Mouse (Mus musculus): ENCODE measurements at regions not wholly inside any gene's neighbourhood (a gene's known extent, or its start where the extent isn't known, plus 50 kb on each side); places are given as distances from the start of the nearest gene placed in this dataset.

DNA sequence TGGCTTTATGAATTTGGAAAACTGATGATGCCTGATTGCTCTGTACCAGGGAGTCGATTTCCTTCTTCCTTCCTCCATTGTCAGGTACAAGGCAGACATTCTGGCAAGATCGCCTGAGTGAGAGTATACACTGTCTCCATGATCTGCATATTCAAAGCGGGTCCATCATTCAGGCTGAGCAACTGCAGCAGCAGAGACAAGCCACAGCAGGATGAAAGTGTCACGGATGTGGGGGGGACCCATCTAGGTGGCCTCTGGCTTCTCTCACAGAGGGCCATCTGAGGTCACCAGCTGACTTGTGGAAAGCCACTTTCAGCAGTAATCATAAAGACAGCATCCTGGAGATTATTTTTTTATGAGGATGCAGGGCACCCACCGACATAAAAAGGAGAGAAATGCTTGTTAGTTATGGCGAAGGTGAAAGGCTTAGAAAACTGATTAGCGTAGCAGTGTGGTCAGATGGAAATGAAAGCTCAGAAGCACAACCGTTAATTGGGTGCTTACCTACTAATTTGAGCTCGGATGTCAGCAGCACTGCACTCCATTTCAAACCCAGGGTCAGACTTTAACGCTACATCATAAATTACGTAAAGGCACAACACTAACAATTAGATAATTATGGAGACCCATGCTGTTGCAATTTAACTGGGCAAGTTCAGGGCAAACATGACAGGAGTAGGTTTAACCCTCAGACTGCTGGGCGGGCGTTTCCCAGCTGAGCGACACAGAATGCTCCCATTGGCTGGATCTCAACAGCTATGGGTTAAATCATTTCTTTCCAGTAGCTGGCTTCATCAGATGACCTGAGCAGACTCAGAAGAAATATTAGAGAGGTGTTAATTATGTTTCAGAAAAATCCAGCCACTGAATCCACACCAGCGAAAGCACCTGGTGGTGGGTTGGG is 189.3 kb downstream of the Arrdc4 start:
- H3K27me3 ChIP-seq (ENCODE audit: control insufficient read depth, insufficient read depth, low read length): no peaks in the 10 kb centered on the region
- WGBS: 36% methylated on average over 15 of the region's 15 CpGs
- 0 out of 2 replicates have a peak, but pooled peaks cover 4% of the 10 kb centered on the region for H3K4me1 ChIP-seq (ENCODE audit: control insufficient read depth, insufficient read depth, low read length)
- H3K9me3 ChIP-seq (ENCODE audit: control insufficient read depth, low read length): no peaks in the 10 kb centered on the region
- no peak overlapping the region; the same call in 1 of the 2 replicates for H3K4me2 ChIP-seq (replicated peaks; ENCODE audit: low read depth, low read length)
- no peak overlapping the region for H3K4me3 ChIP-seq (ENCODE audit: low read length)
- no peak overlapping the region for H3K9ac ChIP-seq (ENCODE audit: low read depth, low read length)
- ATAC-seq (ENCODE audit: low FRiP score, low TSS enrichment): no peak
- H3K27ac ChIP-seq (ENCODE audit: low read depth, low read length): no peak overlapping the region
- no peaks in the 10 kb centered on the region for H3K36me3 ChIP-seq (ENCODE audit: control insufficient read depth, insufficient read depth, low read length)

DNA sequence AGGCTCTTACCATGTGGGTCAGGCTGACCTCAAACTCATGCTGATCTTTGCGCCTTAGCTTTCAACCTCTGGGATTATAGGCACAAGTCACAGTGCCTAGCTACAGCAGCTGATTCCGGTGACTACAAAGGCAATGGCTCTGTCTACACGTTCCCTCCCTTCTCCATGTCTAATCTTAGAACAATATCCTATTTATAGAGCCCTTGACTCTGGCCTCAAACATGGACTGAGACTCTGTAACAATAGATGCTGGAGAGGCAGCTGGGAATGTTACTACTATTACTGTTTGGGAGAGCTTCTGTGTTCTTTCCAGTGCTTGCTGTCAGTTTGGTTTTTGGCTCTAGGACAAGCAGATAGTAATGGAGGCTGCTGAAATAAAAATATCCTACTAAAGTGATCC is 198.7 kb downstream of the Arrdc4 start:
- Histone ChIP-seq H3K27ac (ENCODE audit: low read depth, low read length) (no peak overlapping the region), H3K9me3 (ENCODE audit: control insufficient read depth, low read length) (no peaks in the 10 kb centered on the region), H3K4me3 (ENCODE audit: low read length) (no peak overlapping the region), H3K9ac (ENCODE audit: low read depth, low read length) (no peak overlapping the region), H3K36me3 (ENCODE audit: control insufficient read depth, insufficient read depth, low read length) (no peaks in the 10 kb centered on the region), H3K27me3 (ENCODE audit: control insufficient read depth, insufficient read depth, low read length) (no peaks in the 10 kb centered on the region), H3K4me2 (replicated peaks; ENCODE audit: low read depth, low read length) (no peak overlapping the region), H3K4me1 (ENCODE audit: control insufficient read depth, insufficient read depth, low read length) (no peaks in the 10 kb centered on the region)
- 74% methylated on average over 3 of the region's 3 CpGs for WGBS
- no peak for ATAC-seq (ENCODE audit: low FRiP score, low TSS enrichment)

DNA sequence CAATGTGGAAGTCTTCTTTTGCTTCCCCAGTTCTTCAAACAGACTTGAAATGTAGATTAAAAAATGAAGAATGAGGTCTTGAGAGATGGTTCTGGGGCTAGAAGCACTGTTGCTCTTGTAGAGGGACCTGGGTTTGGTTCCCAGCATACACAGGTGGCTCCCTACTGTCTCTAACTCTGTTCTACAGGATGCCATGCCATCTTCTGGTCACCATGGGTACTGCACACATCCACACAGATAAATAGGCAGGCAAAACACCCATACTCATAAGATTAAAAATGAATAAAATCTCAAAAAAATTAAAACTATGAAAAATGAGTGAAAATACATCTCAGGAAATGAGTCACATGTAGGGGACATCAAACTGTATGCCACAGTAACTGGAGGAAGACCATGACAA is 200.9 kb downstream of the Arrdc4 start:
- H3K4me2 ChIP-seq (replicated peaks; ENCODE audit: low read depth, low read length): no peak overlapping the region
- no peak overlapping the region for H3K27ac ChIP-seq (ENCODE audit: low read depth, low read length)
- H3K9ac ChIP-seq (ENCODE audit: low read depth, low read length): no peak overlapping the region
- ATAC-seq (ENCODE audit: low FRiP score, low TSS enrichment): no peak
- no peak overlapping the region for H3K4me3 ChIP-seq (ENCODE audit: low read length)
- no peaks in the 10 kb centered on the region for H3K4me1 ChIP-seq (ENCODE audit: control insufficient read depth, insufficient read depth, low read length)
- H3K36me3 ChIP-seq (ENCODE audit: control insufficient read depth, insufficient read depth, low read length): no peaks in the 10 kb centered on the region
- no peaks in the 10 kb centered on the region for H3K9me3 ChIP-seq (ENCODE audit: control insufficient read depth, low read length)
- no peaks in the 10 kb centered on the region for H3K27me3 ChIP-seq (ENCODE audit: control insufficient read depth, insufficient read depth, low read length)

DNA sequence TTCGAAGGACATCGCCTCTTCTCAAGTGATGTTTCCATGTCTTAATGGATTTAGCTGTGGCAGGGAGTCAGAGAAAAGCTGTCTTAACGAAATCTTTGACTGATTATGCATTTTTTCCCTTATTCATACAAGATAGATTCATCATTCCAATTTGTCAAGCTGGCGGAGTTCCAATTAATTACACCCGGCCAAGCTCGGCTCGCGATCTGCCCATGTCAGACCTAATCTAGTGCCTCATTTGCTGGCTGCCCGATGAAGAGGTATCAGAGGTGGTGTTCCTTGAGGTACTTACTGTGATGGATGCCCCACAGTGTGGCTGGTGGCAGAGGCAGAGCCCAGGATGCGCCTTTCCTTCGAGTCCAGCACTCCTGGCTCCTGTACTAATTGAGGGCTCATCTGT is 204.9 kb downstream of the Arrdc4 start:
- no peak for ATAC-seq (ENCODE audit: low FRiP score, low TSS enrichment)
- Histone ChIP-seq H3K27ac (ENCODE audit: low read depth, low read length) (no peak overlapping the region), H3K4me2 (replicated peaks; ENCODE audit: low read depth, low read length) (no peak overlapping the region), H3K4me1 (ENCODE audit: control insufficient read depth, insufficient read depth, low read length) (no peaks in the 10 kb centered on the region), H3K4me3 (ENCODE audit: low read length) (no peak overlapping the region), H3K9me3 (ENCODE audit: control insufficient read depth, low read length) (no peaks in the 10 kb centered on the region), H3K27me3 (ENCODE audit: control insufficient read depth, insufficient read depth, low read length) (no peaks in the 10 kb centered on the region), H3K9ac (ENCODE audit: low read depth, low read length) (no peak overlapping the region), H3K36me3 (ENCODE audit: control insufficient read depth, insufficient read depth, low read length) (no peaks in the 10 kb centered on the region)
- WGBS: 75% methylated on average over 11 of the region's 11 CpGs

DNA sequence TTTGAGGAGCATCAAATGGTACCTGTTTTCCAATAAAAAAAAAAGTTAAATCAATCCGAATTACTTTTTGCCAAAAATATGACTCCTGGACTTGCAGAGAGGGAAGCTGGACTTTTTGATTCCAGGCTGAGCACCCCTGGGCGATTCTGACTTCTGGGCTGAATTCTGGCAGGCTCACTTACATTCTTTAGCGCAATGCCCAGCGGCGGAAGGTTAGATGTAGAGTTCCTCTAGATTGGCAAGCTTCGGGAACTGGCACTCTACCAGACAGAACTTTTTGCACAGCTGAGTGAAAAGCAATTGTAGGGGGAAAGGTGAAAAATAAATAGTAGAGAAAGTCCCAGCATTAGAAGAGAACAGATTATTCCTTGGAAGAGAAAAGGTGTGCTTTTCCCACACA is 235.5 kb downstream of the Fam169b start:
- WGBS: 89% methylated on average over 6 of the region's 6 CpGs

DNA sequence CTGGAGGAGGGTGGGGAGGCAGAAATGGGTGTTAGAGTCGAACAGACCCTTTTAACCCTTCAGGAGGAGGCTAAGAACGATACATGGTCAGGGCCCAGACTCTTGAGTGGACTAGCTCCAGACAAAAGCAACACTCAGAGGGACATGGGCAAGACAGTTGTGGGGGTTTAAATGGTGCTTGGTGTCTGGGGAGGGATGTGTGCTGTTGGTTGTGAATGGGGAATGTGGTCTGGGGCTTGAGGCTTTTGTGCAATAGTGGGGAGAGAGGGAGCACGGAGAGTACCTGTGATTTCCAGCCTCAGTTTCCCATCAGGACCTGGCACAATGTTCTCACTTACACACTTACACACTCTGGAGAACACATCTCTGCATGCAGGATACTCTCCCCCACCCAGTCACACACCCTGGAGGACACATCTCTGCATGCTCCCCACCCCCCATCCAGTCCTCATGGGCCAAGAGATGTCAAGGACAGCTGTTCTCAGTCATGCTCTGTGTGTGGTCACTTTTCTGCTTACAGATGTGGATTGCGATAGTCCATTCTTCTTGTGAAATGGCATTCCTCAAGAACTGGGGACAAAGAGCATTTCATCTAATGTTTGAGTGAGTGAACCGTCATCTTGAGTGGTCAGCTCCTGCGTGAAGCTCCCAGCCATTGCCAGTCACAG is 217.6 kb downstream of the Fam169b start:
- no peak overlapping the region for H3K27ac ChIP-seq (ENCODE audit: low read depth, low read length)
- H3K4me3 ChIP-seq (ENCODE audit: low read length): no peak overlapping the region
- no peaks in the 10 kb centered on the region for H3K36me3 ChIP-seq (ENCODE audit: control insufficient read depth, insufficient read depth, low read length)
- WGBS: 75% methylated on average over 6 of the region's 6 CpGs
- no peaks in the 10 kb centered on the region for H3K4me1 ChIP-seq (ENCODE audit: control insufficient read depth, insufficient read depth, low read length)
- no peaks in the 10 kb centered on the region for H3K9me3 ChIP-seq (ENCODE audit: control insufficient read depth, low read length)
- H3K27me3 ChIP-seq (ENCODE audit: control insufficient read depth, insufficient read depth, low read length): no peaks in the 10 kb centered on the region
- no peak overlapping the region for H3K4me2 ChIP-seq (replicated peaks; ENCODE audit: low read depth, low read length)
- 0 out of 2 replicates have a peak, but pooled peaks have one; percentile 28 for ATAC-seq (ENCODE audit: low FRiP score, low TSS enrichment)
- no peak overlapping the region for H3K9ac ChIP-seq (ENCODE audit: low read depth, low read length)

More for the DNA sequence above, 235.5 kb downstream of the Fam169b start:
- no peaks in the 10 kb centered on the region for H3K9me3 ChIP-seq (ENCODE audit: control insufficient read depth, low read length)
- no peak overlapping the region for H3K9ac ChIP-seq (ENCODE audit: low read depth, low read length)
- no peak for ATAC-seq (ENCODE audit: low FRiP score, low TSS enrichment)
- no peak overlapping the region for H3K4me2 ChIP-seq (replicated peaks; ENCODE audit: low read depth, low read length)
- H3K27me3 ChIP-seq (ENCODE audit: control insufficient read depth, insufficient read depth, low read length): no peaks in the 10 kb centered on the region
- no peaks in the 10 kb centered on the region for H3K4me1 ChIP-seq (ENCODE audit: control insufficient read depth, insufficient read depth, low read length)
- no peak overlapping the region for H3K4me3 ChIP-seq (ENCODE audit: low read length)
- no peaks in the 10 kb centered on the region for H3K36me3 ChIP-seq (ENCODE audit: control insufficient read depth, insufficient read depth, low read length)
- H3K27ac ChIP-seq (ENCODE audit: low read depth, low read length): no peak overlapping the region

DNA sequence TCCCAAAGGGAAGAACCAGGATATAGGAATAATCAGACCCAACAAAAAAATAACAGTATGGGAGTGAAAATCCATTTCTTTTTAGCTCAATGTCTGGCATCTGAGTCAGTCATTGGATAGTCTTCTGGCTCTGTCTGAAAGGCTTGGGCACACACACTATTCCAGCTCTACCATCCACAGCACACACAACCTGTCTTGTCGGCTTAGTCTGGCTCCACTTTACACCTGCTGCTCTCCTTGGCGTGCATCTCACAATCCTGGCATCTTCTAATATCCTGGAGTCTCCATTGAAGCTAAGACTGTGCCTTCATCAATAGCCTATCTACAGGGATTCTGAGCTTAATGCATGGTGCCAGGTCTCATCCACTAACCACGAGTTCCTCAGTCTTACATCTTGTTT is 213.0 kb downstream of the Fam169b start:
- no peaks in the 10 kb centered on the region for H3K9me3 ChIP-seq (ENCODE audit: control insufficient read depth, low read length)
- no peak for ATAC-seq (ENCODE audit: low FRiP score, low TSS enrichment)
- H3K27me3 ChIP-seq (ENCODE audit: control insufficient read depth, insufficient read depth, low read length): no peaks in the 10 kb centered on the region; the same call in 1 of the 2 replicates
- H3K36me3 ChIP-seq (ENCODE audit: control insufficient read depth, insufficient read depth, low read length): no peaks in the 10 kb centered on the region
- H3K9ac ChIP-seq (ENCODE audit: low read depth, low read length): no peak overlapping the region
- H3K27ac ChIP-seq (ENCODE audit: low read depth, low read length): no peak overlapping the region
- WGBS: 82% methylated on average over 3 of the region's 3 CpGs
- no peak overlapping the region for H3K4me2 ChIP-seq (replicated peaks; ENCODE audit: low read depth, low read length)
- H3K4me1 ChIP-seq (ENCODE audit: control insufficient read depth, insufficient read depth, low read length): no peaks in the 10 kb centered on the region
- no peak overlapping the region for H3K4me3 ChIP-seq (ENCODE audit: low read length)

DNA sequence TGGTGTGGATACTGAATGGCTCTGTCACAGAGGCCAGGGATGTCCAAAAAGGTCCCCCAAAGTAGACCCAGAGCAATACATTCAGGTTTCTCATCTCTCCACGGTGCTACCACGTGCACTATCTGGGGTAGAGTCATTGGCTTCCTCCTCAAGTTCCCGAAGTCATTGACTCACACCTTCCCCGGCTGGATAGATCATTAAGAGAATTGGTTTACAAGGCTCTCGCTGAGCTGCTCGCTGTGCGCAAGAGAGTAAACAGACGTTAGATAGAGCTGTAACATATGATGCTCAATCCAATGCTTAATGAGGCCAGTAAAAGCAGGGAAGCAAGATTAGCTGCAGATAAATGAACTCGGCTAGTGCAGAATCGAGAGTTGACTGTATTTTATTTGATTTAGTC is 208.9 kb downstream of the Fam169b start:
- H3K4me3 ChIP-seq (ENCODE audit: low read length): no peak overlapping the region
- H3K27ac ChIP-seq (ENCODE audit: low read depth, low read length): no peak overlapping the region
- ATAC-seq (ENCODE audit: low FRiP score, low TSS enrichment): no peak; the same call in 1 of the 2 replicates
- H3K36me3 ChIP-seq (ENCODE audit: control insufficient read depth, insufficient read depth, low read length): no peaks in the 10 kb centered on the region
- WGBS: 12% methylated on average over 10 of the region's 10 CpGs
- H3K4me2 ChIP-seq (replicated peaks; ENCODE audit: low read depth, low read length): no peak overlapping the region
- H3K27me3 ChIP-seq (ENCODE audit: control insufficient read depth, insufficient read depth, low read length): peaks cover 2% of the 10 kb centered on the region; the same call in 1 of the 2 replicates
- H3K4me1 ChIP-seq (ENCODE audit: control insufficient read depth, insufficient read depth, low read length): no peaks in the 10 kb centered on the region
- no peak overlapping the region for H3K9ac ChIP-seq (ENCODE audit: low read depth, low read length)
- H3K9me3 ChIP-seq (ENCODE audit: control insufficient read depth, low read length): no peaks in the 10 kb centered on the region

DNA sequence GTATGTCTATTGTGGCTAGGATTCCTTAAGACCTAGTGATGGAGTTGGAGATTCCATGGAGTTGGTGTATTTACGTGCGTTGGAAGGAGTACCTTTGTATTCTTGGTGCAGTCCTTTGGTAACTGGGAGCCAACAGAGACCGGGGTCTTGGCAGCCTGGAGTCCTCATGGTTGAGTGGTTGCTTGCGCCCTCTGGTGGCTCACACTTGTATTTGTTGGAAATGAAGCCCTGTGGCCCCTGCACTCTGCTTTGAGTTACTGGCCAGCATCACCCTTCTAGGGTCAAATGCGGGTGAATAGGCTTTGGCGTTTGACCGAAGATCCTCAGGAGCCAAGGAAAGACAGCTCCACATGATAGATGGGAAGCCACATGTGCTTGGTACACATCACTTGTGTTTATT is 207.1 kb downstream of the Fam169b start:
- Histone ChIP-seq H3K4me3 (ENCODE audit: low read length) (no peak overlapping the region), H3K27me3 (ENCODE audit: control insufficient read depth, insufficient read depth, low read length) (peaks cover 2% of the 10 kb centered on the region; the same call in 1 of the 2 replicates), H3K4me2 (replicated peaks; ENCODE audit: low read depth, low read length) (no peak overlapping the region), H3K36me3 (ENCODE audit: control insufficient read depth, insufficient read depth, low read length) (no peaks in the 10 kb centered on the region), H3K9ac (ENCODE audit: low read depth, low read length) (no peak overlapping the region), H3K27ac (ENCODE audit: low read depth, low read length) (no peak overlapping the region), H3K4me1 (ENCODE audit: control insufficient read depth, insufficient read depth, low read length) (no peaks in the 10 kb centered on the region), H3K9me3 (ENCODE audit: control insufficient read depth, low read length) (no peaks in the 10 kb centered on the region)
- peak; percentile 56 for ATAC-seq (ENCODE audit: low FRiP score, low TSS enrichment)
- 28% methylated on average over 7 of the region's 7 CpGs for WGBS

Data from kidney, embryonic 14.5 days (tissue).